32 mouse cellular contexts compared by ENCODE assay signal in genomic region chr4:104861241-104861640, GRCm38 (mm10). TPM values are rescaled to one million over a fixed set of nuclear protein-coding genes. Genes with fewer than 3 reads are reported as not detected.
"Had no signal": no experiment of that assay in that cellular context is flagged by ENCODE, and none has a peak within 500 bp of the region (broad histone marks: within the 10 kb centered on the region; RNA-seq: fewer than 3 reads in every experiment).

No protein-coding gene starts in this region.

- H3K4me3 ChIP-seq: layer of hippocampus, adult 2 months; limb, embryonic 10.5 days; limb, embryonic 13.5 days; liver, embryonic 13.5 days; megakaryocyte, embryonic 14.5 days; midbrain, embryonic 10.5 days; midbrain, embryonic 13.5 days; myocyte; neural tube, embryonic 13.5 days had no signal

- H3K9ac ChIP-seq: limb, embryonic 13.5 days; liver, embryonic 13.5 days; lung, embryonic 14.5 days; midbrain, embryonic 13.5 days; neural tube, embryonic 13.5 days had no signal

- ATAC-seq: lung, postnatal 0 days; midbrain, embryonic 13.5 days; midbrain, embryonic 16.5 days had no signal

- H3K27me3 ChIP-seq: limb, embryonic 13.5 days; liver, embryonic 13.5 days; megakaryocyte, embryonic 14.5 days; midbrain, embryonic 13.5 days; neural tube, embryonic 13.5 days had no signal

- H3K4me1 ChIP-seq: liver, embryonic 13.5 days; megakaryocyte, embryonic 14.5 days; midbrain, embryonic 10.5 days; midbrain, embryonic 13.5 days; neural tube, embryonic 13.5 days had no signal

- H3K4me2 ChIP-seq: limb, embryonic 13.5 days; liver, embryonic 13.5 days; lung, embryonic 14.5 days; midbrain, embryonic 13.5 days; neural tube, embryonic 13.5 days had no signal

- H3K27ac ChIP-seq: kidney, postnatal 0 days; layer of hippocampus, adult 2 months; limb, embryonic 10.5 days; limb, embryonic 13.5 days; liver, embryonic 13.5 days; midbrain, embryonic 10.5 days; midbrain, embryonic 13.5 days; neural tube, embryonic 13.5 days had no signal

- H3K9me3 ChIP-seq: limb, embryonic 10.5 days; limb, embryonic 13.5 days; liver, embryonic 13.5 days; midbrain, embryonic 10.5 days; midbrain, embryonic 13.5 days; neural tube, embryonic 13.5 days had no signal

- H3K36me3 ChIP-seq: limb, embryonic 10.5 days; limb, embryonic 13.5 days; midbrain, embryonic 10.5 days; midbrain, embryonic 13.5 days; neural tube, embryonic 13.5 days had no signal

- DNase-seq: kidney, adult 11 months; kidney, adult 9 months; layer of hippocampus, adult 9-11 months; liver; liver, embryonic 13.5 days; lung, embryonic 14.5 days; right cerebral cortex, adult 18-20 months; right cerebral cortex, postnatal 25 days; spleen, adult 18-20 months; thymus, adult 18-20 months; thymus, postnatal 14 days; thymus, postnatal 4 days had no signal

RNA-seq across cellular contexts. Expression of gene Gm17662, which starts 4.1 kb away (rescaled TPM):
- total RNA-seq: layer of hippocampus, adult 2 months; layer of hippocampus, postnatal 25 days; left cerebral cortex, adult 18-20 months; left cerebral cortex, postnatal 25 days; monocyte, adult 5-6 weeks; neutrophil, adult 5-6 weeks had no signal
- polyA plus RNA-seq: kidney, postnatal 0 days; large intestine, adult 2 months; limb, embryonic 10.5 days; limb, embryonic 13.5 days; liver, embryonic 13.5 days; liver, embryonic 16.5 days; lung, embryonic 14.5 days; lung, postnatal 0 days; midbrain, embryonic 10.5 days; midbrain, embryonic 13.5 days; midbrain, embryonic 16.5 days; myocyte; neural tube, embryonic 13.5 days; stomach, embryonic 16.5 days; testis, adult 2 months had no signal

RNA-seq across cellular contexts. Expression of gene C8a, which starts 15.0 kb away (rescaled TPM):
- total RNA-seq: layer of hippocampus, adult 2 months; layer of hippocampus, postnatal 25 days; left cerebral cortex, adult 18-20 months; left cerebral cortex, postnatal 25 days; monocyte, adult 5-6 weeks; neutrophil, adult 5-6 weeks had no signal
- polyA plus RNA-seq: limb, embryonic 10.5 days; limb, embryonic 13.5 days; lung, embryonic 14.5 days; lung, postnatal 0 days; midbrain, embryonic 10.5 days; midbrain, embryonic 13.5 days; midbrain, embryonic 16.5 days; myocyte; neural tube, embryonic 13.5 days had no signal

RNA-seq across cellular contexts. Expression of gene Fyb2, which starts 52.0 kb away (rescaled TPM):
- total RNA-seq: monocyte, adult 5-6 weeks; neutrophil, adult 5-6 weeks had no signal
- polyA plus RNA-seq: limb, embryonic 10.5 days; lung, embryonic 14.5 days had no signal
